Mouse (Mus musculus): ENCODE measurements around the gene Grb10. TPM values are rescaled to one million over a fixed set of nuclear protein-coding genes. Genes with fewer than 3 reads are reported as not detected.

Gene Grb10
- polyA plus RNA-seq, 1 experiment from 2014 or later, result 352 TPM

- Histone ChIP-seq H3K27me3 (no peaks in the 10 kb centered on the region), H3K4me2 (replicated peaks) (no peak overlapping the region), H3K9ac (replicated peaks) (no peak overlapping the region), H3K9me3 (no peaks in the 10 kb centered on the region), H3K4me3 (no peak overlapping the region), H3K4me1 (no peaks in the 10 kb centered on the region), H3K36me3 (no peaks in the 10 kb centered on the region), H3K27ac (replicated peaks) (no peak overlapping the region)
- 88% methylated on average over 2 of the region's 2 CpGs for WGBS
- ATAC-seq (ENCODE audit: low FRiP score, low read depth), result no peak
Measured at GRCm38 (mm10) chr11:11922106-11922505, 116.4 kb downstream of the Grb10 start.

- Histone ChIP-seq H3K4me1 (no peaks in the 10 kb centered on the region), H3K27me3 (no peaks in the 10 kb centered on the region)
- 70% methylated on average over 7 of the region's 7 CpGs for WGBS
Measured at GRCm38 (mm10) chr11:11907703-11908413, 130.6 kb downstream of the Grb10 start.

GRCm38 (mm10) chr11:11905518-11905917 is 133.0 kb downstream of the Grb10 start:
- Histone ChIP-seq H3K36me3 (no peaks in the 10 kb centered on the region), H3K27me3 (no peaks in the 10 kb centered on the region), H3K9ac (replicated peaks) (no peak overlapping the region), H3K9me3 (no peaks in the 10 kb centered on the region), H3K27ac (replicated peaks) (no peak overlapping the region), H3K4me2 (replicated peaks) (no peak overlapping the region), H3K4me1 (no peaks in the 10 kb centered on the region), H3K4me3 (no peak overlapping the region)
- ATAC-seq (ENCODE audit: low FRiP score, low read depth), result no peak

More at GRCm38 (mm10) chr11:11907703-11908413, 130.6 kb downstream of the Grb10 start:
- no peaks in the 10 kb centered on the region for H3K36me3 ChIP-seq
- H3K4me3 ChIP-seq, result no peak overlapping the region
- H3K9ac ChIP-seq (replicated peaks), result no peak overlapping the region
- H3K27ac ChIP-seq (replicated peaks), result no peak overlapping the region
- H3K4me2 ChIP-seq (replicated peaks), result no peak overlapping the region
- no peak for ATAC-seq (ENCODE audit: low FRiP score, low read depth)
- no peaks in the 10 kb centered on the region for H3K9me3 ChIP-seq

GRCm38 (mm10) chr11:11904995-11905394 is 133.5 kb downstream of the Grb10 start:
- 61% methylated on average over 5 of the region's 5 CpGs for WGBS
- Histone ChIP-seq H3K36me3 (no peaks in the 10 kb centered on the region), H3K4me1 (no peaks in the 10 kb centered on the region), H3K27ac (replicated peaks) (no peak overlapping the region), H3K27me3 (no peaks in the 10 kb centered on the region), H3K4me3 (no peak overlapping the region), H3K9ac (replicated peaks) (no peak overlapping the region), H3K9me3 (no peaks in the 10 kb centered on the region), H3K4me2 (replicated peaks) (no peak overlapping the region)
- ATAC-seq (ENCODE audit: low FRiP score, low read depth), result no peak

- H3K4me2 ChIP-seq (replicated peaks), result no peak overlapping the region
- no peak overlapping the region for H3K4me3 ChIP-seq
- ATAC-seq (ENCODE audit: low FRiP score, low read depth), result no peak
- H3K4me1 ChIP-seq, result no peaks in the 10 kb centered on the region
- H3K27ac ChIP-seq (replicated peaks), result no peak overlapping the region
- H3K27me3 ChIP-seq, result no peaks in the 10 kb centered on the region
- H3K9me3 ChIP-seq, result no peaks in the 10 kb centered on the region
- no peaks in the 10 kb centered on the region for H3K36me3 ChIP-seq
- H3K9ac ChIP-seq (replicated peaks), result no peak overlapping the region
- 88% methylated on average over 5 of the region's 5 CpGs for WGBS
Measured at GRCm38 (mm10) chr11:11901509-11901908, 137.0 kb downstream of the Grb10 start.

GRCm38 (mm10) chr11:11898496-11898895 is 140.0 kb downstream of the Grb10 start:
- ATAC-seq (ENCODE audit: low FRiP score, low read depth), result no peak

GRCm38 (mm10) chr11:11897645-11898357 is 140.7 kb downstream of the Grb10 start, which contains the start of gene Ddc:
TSS of gene Ddc (minus strand) at chr11:11898144.
- H3K27ac ChIP-seq (replicated peaks), result no peak within 1 kb of the TSS
- H3K4me3 ChIP-seq, result no peak within 1 kb of the TSS
- H3K9ac ChIP-seq (replicated peaks), result no peak within 1 kb of the TSS
- H3K27me3 ChIP-seq, result no peaks in the 10 kb centered on the region
- 84% methylated on average over 12 of the region's 12 CpGs for WGBS
- no peaks in the 10 kb centered on the region for H3K4me1 ChIP-seq
- H3K9me3 ChIP-seq, result no peaks in the 10 kb centered on the region
- H3K36me3 ChIP-seq, result no peaks in the 10 kb centered on the region
- H3K4me2 ChIP-seq (replicated peaks), result no peak within 1 kb of the TSS
- no peak for ATAC-seq (ENCODE audit: low FRiP score, low read depth)

More at GRCm38 (mm10) chr11:11898496-11898895, 140.0 kb downstream of the Grb10 start:
- no peak overlapping the region for H3K27ac ChIP-seq (replicated peaks)
- H3K9ac ChIP-seq (replicated peaks), result no peak overlapping the region
- no peaks in the 10 kb centered on the region for H3K36me3 ChIP-seq
- no peaks in the 10 kb centered on the region for H3K4me1 ChIP-seq
- no peaks in the 10 kb centered on the region for H3K9me3 ChIP-seq
- WGBS, result 94% methylated on average over 3 of the region's 3 CpGs
- H3K4me3 ChIP-seq, result no peak overlapping the region
- H3K4me2 ChIP-seq (replicated peaks), result no peak overlapping the region
- no peaks in the 10 kb centered on the region for H3K27me3 ChIP-seq

GRCm38 (mm10) chr11:11895479-11895878 is 143.0 kb downstream of the Grb10 start:
- Histone ChIP-seq H3K9ac (replicated peaks) (no peak overlapping the region), H3K36me3 (no peaks in the 10 kb centered on the region), H3K9me3 (no peaks in the 10 kb centered on the region), H3K27me3 (no peaks in the 10 kb centered on the region), H3K4me1 (peaks cover under 1% of the 10 kb centered on the region; the same call in 1 of the 2 replicates), H3K4me2 (replicated peaks) (no peak overlapping the region), H3K27ac (replicated peaks) (no peak overlapping the region), H3K4me3 (no peak overlapping the region)
- ATAC-seq (ENCODE audit: low FRiP score, low read depth), result no peak
- WGBS, result 93% methylated on average over 2 of the region's 2 CpGs

- Histone ChIP-seq H3K27ac (replicated peaks) (no peak overlapping the region), H3K4me2 (replicated peaks) (no peak overlapping the region), H3K9ac (replicated peaks) (no peak overlapping the region), H3K4me3 (no peak overlapping the region), H3K4me1 (peaks cover 8% of the 10 kb centered on the region), H3K27me3 (no peaks in the 10 kb centered on the region), H3K9me3 (no peaks in the 10 kb centered on the region), H3K36me3 (no peaks in the 10 kb centered on the region)
- no peak for ATAC-seq (ENCODE audit: low FRiP score, low read depth)
- WGBS, result 94% methylated on average over 1 of the region's 1 CpGs
Measured at GRCm38 (mm10) chr11:11893769-11894168, 144.7 kb downstream of the Grb10 start.

- no peak overlapping the region for H3K4me3 ChIP-seq
- no peak overlapping the region for H3K9ac ChIP-seq (replicated peaks)
- no peaks in the 10 kb centered on the region for H3K36me3 ChIP-seq
- no peak for ATAC-seq (ENCODE audit: low FRiP score, low read depth)
- no peak overlapping the region for H3K27ac ChIP-seq (replicated peaks)
- WGBS, result 54% methylated on average over 10 of the region's 10 CpGs
- no peaks in the 10 kb centered on the region for H3K27me3 ChIP-seq
- peaks cover 8% of the 10 kb centered on the region for H3K4me1 ChIP-seq
- H3K9me3 ChIP-seq, result no peaks in the 10 kb centered on the region
- H3K4me2 ChIP-seq (replicated peaks), result no peak overlapping the region
Measured at GRCm38 (mm10) chr11:11892993-11893602, 145.4 kb downstream of the Grb10 start.

GRCm38 (mm10) chr11:11891832-11892231 is 146.7 kb downstream of the Grb10 start:
- Histone ChIP-seq H3K36me3 (no peaks in the 10 kb centered on the region), H3K27me3 (no peaks in the 10 kb centered on the region), H3K27ac (replicated peaks) (no peak overlapping the region), H3K4me2 (replicated peaks) (no peak overlapping the region), H3K4me1 (peaks cover 8% of the 10 kb centered on the region), H3K9me3 (no peaks in the 10 kb centered on the region), H3K4me3 (no peak overlapping the region), H3K9ac (replicated peaks) (no peak overlapping the region)
- no peak for ATAC-seq (ENCODE audit: low FRiP score, low read depth)

- Histone ChIP-seq H3K9ac (replicated peaks) (no peak overlapping the region), H3K27me3 (no peaks in the 10 kb centered on the region), H3K27ac (replicated peaks) (peak overlapping the region; percentile 46; the same call in 1 of the 2 replicates), H3K36me3 (no peaks in the 10 kb centered on the region), H3K4me1 (peaks cover 11% of the 10 kb centered on the region), H3K4me3 (no peak overlapping the region), H3K9me3 (no peaks in the 10 kb centered on the region), H3K4me2 (replicated peaks) (no peak overlapping the region)
- peak; percentile 39; the same call in 1 of the 2 replicates for ATAC-seq (ENCODE audit: low FRiP score, low read depth)
- 55% methylated on average over 10 of the region's 10 CpGs for WGBS
Measured at GRCm38 (mm10) chr11:11890139-11890741, 148.2 kb downstream of the Grb10 start.
